Mouse (Mus musculus): ENCODE data around the gene Lrrc8b. TPM values are rescaled to one million over a fixed set of nuclear protein-coding genes. Genes with fewer than 3 reads are reported as not detected.

Gene Lrrc8b
- polyA plus RNA-seq, 1 experiment from 2014 or later = 28.5 TPM

DNA sequence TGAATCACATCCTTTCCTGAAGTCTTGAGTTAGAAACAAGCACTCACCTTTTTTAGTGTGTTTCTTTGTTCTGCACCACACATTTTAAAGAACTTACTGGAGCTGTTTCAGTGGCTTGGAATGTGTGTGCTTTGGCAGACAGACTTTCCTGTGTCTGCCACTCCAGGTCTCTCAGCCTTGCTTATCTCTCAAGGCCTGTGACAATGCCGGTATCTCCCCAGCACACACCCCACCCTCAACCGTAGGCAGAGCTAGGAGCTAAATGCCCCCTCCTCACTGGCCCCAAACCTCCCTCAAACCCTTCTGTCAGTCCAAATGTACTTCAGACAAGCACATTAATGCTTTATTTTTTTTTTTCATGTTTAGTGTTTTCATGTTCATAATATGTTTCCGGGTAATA lies 107.9 kb downstream of the Lrrc8b start:
- ATAC-seq (ENCODE audit: low FRiP score, low TSS enrichment) (no peak), DNase-seq (no peak)
- H3K4me2 ChIP-seq (ENCODE audit: low read length) = no peak overlapping the region
- no peak overlapping the region for H3K27ac ChIP-seq (replicated peaks; ENCODE audit: low read depth, low read length)
- H3K4me1 ChIP-seq (ENCODE audit: control insufficient read depth, insufficient read depth, low read length) = peaks cover 7% of the 10 kb centered on the region
- no peaks in the 10 kb centered on the region for H3K36me3 ChIP-seq (ENCODE audit: control insufficient read depth, insufficient read depth, low read length)
- no peak overlapping the region for H3K9ac ChIP-seq (replicated peaks; ENCODE audit: low read length)
- no peaks in the 10 kb centered on the region for H3K9me3 ChIP-seq (ENCODE audit: control insufficient read depth, low read length)
- no peaks in the 10 kb centered on the region for H3K27me3 ChIP-seq (ENCODE audit: control insufficient read depth, insufficient read depth, low read length)
- no peak overlapping the region for H3K4me3 ChIP-seq (replicated peaks; ENCODE audit: low read depth, low read length)
- WGBS = 78% methylated on average over 3 of the region's 3 CpGs

GRCm38 (mm10) chr5:105525004-105525403 lies 109.4 kb downstream of the Lrrc8b start:
- H3K27me3 ChIP-seq (ENCODE audit: control insufficient read depth, insufficient read depth, low read length) = no peaks in the 10 kb centered on the region

GRCm38 (mm10) chr5:105526107-105526645 lies 110.6 kb downstream of the Lrrc8b start:
- no peak overlapping the region for H3K4me3 ChIP-seq (replicated peaks; ENCODE audit: low read depth, low read length)
- no peak for DNase-seq
- no peak overlapping the region for H3K27ac ChIP-seq (replicated peaks; ENCODE audit: low read depth, low read length)
- no peak overlapping the region for H3K9ac ChIP-seq (replicated peaks; ENCODE audit: low read length)
- WGBS = 93% methylated on average over 4 of the region's 4 CpGs
- no peak for ATAC-seq (ENCODE audit: low FRiP score, low TSS enrichment)
- no peaks in the 10 kb centered on the region for H3K36me3 ChIP-seq (ENCODE audit: control insufficient read depth, insufficient read depth, low read length)
- no peaks in the 10 kb centered on the region for H3K27me3 ChIP-seq (ENCODE audit: control insufficient read depth, insufficient read depth, low read length)
- H3K4me2 ChIP-seq (ENCODE audit: low read length) = no peak overlapping the region
- peaks cover 1% of the 10 kb centered on the region; the same call in 1 of the 2 replicates for H3K4me1 ChIP-seq (ENCODE audit: control insufficient read depth, insufficient read depth, low read length)
- H3K9me3 ChIP-seq (ENCODE audit: control insufficient read depth, low read length) = no peaks in the 10 kb centered on the region

More at GRCm38 (mm10) chr5:105525004-105525403, 109.4 kb downstream of the Lrrc8b start:
- Histone ChIP-seq H3K9ac (replicated peaks; ENCODE audit: low read length) (no peak overlapping the region), H3K4me2 (ENCODE audit: low read length) (no peak overlapping the region), H3K36me3 (ENCODE audit: control insufficient read depth, insufficient read depth, low read length) (no peaks in the 10 kb centered on the region), H3K27ac (replicated peaks; ENCODE audit: low read depth, low read length) (no peak overlapping the region), H3K4me3 (replicated peaks; ENCODE audit: low read depth, low read length) (no peak overlapping the region), H3K4me1 (ENCODE audit: control insufficient read depth, insufficient read depth, low read length) (peaks cover 7% of the 10 kb centered on the region), H3K9me3 (ENCODE audit: control insufficient read depth, low read length) (no peaks in the 10 kb centered on the region)
- 94% methylated on average over 12 of the region's 12 CpGs for WGBS
- DNase-seq = no peak
- no peak for ATAC-seq (ENCODE audit: low FRiP score, low TSS enrichment)

- H3K4me1 ChIP-seq (ENCODE audit: control insufficient read depth, insufficient read depth, low read length) = no peaks in the 10 kb centered on the region
- no peaks in the 10 kb centered on the region for H3K27me3 ChIP-seq (ENCODE audit: control insufficient read depth, insufficient read depth, low read length)
- no peak overlapping the region for H3K9ac ChIP-seq (replicated peaks; ENCODE audit: low read length)
- H3K4me2 ChIP-seq (ENCODE audit: low read length) = no peak overlapping the region
- DNase-seq (no peak), ATAC-seq (ENCODE audit: low FRiP score, low TSS enrichment) (no peak)
- no peaks in the 10 kb centered on the region for H3K9me3 ChIP-seq (ENCODE audit: control insufficient read depth, low read length)
- no peaks in the 10 kb centered on the region for H3K36me3 ChIP-seq (ENCODE audit: control insufficient read depth, insufficient read depth, low read length)
- H3K4me3 ChIP-seq (replicated peaks; ENCODE audit: low read depth, low read length) = no peak overlapping the region
- 92% methylated on average over 9 of the region's 9 CpGs for WGBS
- no peak overlapping the region for H3K27ac ChIP-seq (replicated peaks; ENCODE audit: low read depth, low read length)
Measured at GRCm38 (mm10) chr5:105526766-105527165, 111.2 kb downstream of the Lrrc8b start.

- Histone ChIP-seq H3K4me2 (ENCODE audit: low read length) (no peak overlapping the region), H3K36me3 (ENCODE audit: control insufficient read depth, insufficient read depth, low read length) (no peaks in the 10 kb centered on the region), H3K27me3 (ENCODE audit: control insufficient read depth, insufficient read depth, low read length) (no peaks in the 10 kb centered on the region), H3K4me3 (replicated peaks; ENCODE audit: low read depth, low read length) (no peak overlapping the region), H3K9ac (replicated peaks; ENCODE audit: low read length) (no peak overlapping the region), H3K4me1 (ENCODE audit: control insufficient read depth, insufficient read depth, low read length) (no peaks in the 10 kb centered on the region), H3K9me3 (ENCODE audit: control insufficient read depth, low read length) (no peaks in the 10 kb centered on the region), H3K27ac (replicated peaks; ENCODE audit: low read depth, low read length) (no peak overlapping the region)
- DNase-seq = no peak
- 94% methylated on average over 23 of the region's 23 CpGs for WGBS
- no peak for ATAC-seq (ENCODE audit: low FRiP score, low TSS enrichment)
Measured at GRCm38 (mm10) chr5:105527477-105528331, 112.1 kb downstream of the Lrrc8b start.

- no peak overlapping the region for H3K4me3 ChIP-seq (replicated peaks; ENCODE audit: low read depth, low read length)
- H3K9me3 ChIP-seq (ENCODE audit: control insufficient read depth, low read length) = no peaks in the 10 kb centered on the region
- 87% methylated on average over 6 of the region's 6 CpGs for WGBS
- H3K27me3 ChIP-seq (ENCODE audit: control insufficient read depth, insufficient read depth, low read length) = no peaks in the 10 kb centered on the region
- H3K4me2 ChIP-seq (ENCODE audit: low read length) = no peak overlapping the region
- H3K4me1 ChIP-seq (ENCODE audit: control insufficient read depth, insufficient read depth, low read length) = no peaks in the 10 kb centered on the region
- DNase-seq (no peak), ATAC-seq (ENCODE audit: low FRiP score, low TSS enrichment) (no peak)
- no peaks in the 10 kb centered on the region for H3K36me3 ChIP-seq (ENCODE audit: control insufficient read depth, insufficient read depth, low read length)
- no peak overlapping the region for H3K27ac ChIP-seq (replicated peaks; ENCODE audit: low read depth, low read length)
- H3K9ac ChIP-seq (replicated peaks; ENCODE audit: low read length) = no peak overlapping the region
Measured at GRCm38 (mm10) chr5:105530576-105530975, 115.0 kb downstream of the Lrrc8b start.

GRCm38 (mm10) chr5:105535186-105535585 lies 119.6 kb downstream of the Lrrc8b start:
- DNase-seq (no peak), ATAC-seq (ENCODE audit: low FRiP score, low TSS enrichment) (no peak)
- WGBS = 93% methylated on average over 3 of the region's 3 CpGs
- Histone ChIP-seq H3K27ac (replicated peaks; ENCODE audit: low read depth, low read length) (no peak overlapping the region), H3K9me3 (ENCODE audit: control insufficient read depth, low read length) (no peaks in the 10 kb centered on the region), H3K36me3 (ENCODE audit: control insufficient read depth, insufficient read depth, low read length) (no peaks in the 10 kb centered on the region), H3K27me3 (ENCODE audit: control insufficient read depth, insufficient read depth, low read length) (no peaks in the 10 kb centered on the region), H3K4me2 (ENCODE audit: low read length) (no peak overlapping the region), H3K4me1 (ENCODE audit: control insufficient read depth, insufficient read depth, low read length) (no peaks in the 10 kb centered on the region), H3K9ac (replicated peaks; ENCODE audit: low read length) (no peak overlapping the region), H3K4me3 (replicated peaks; ENCODE audit: low read depth, low read length) (no peak overlapping the region)

- Histone ChIP-seq H3K9me3 (ENCODE audit: control insufficient read depth, low read length) (no peaks in the 10 kb centered on the region), H3K4me2 (ENCODE audit: low read length) (no peak overlapping the region), H3K27ac (replicated peaks; ENCODE audit: low read depth, low read length) (no peak overlapping the region), H3K36me3 (ENCODE audit: control insufficient read depth, insufficient read depth, low read length) (no peaks in the 10 kb centered on the region), H3K4me3 (replicated peaks; ENCODE audit: low read depth, low read length) (no peak overlapping the region), H3K9ac (replicated peaks; ENCODE audit: low read length) (no peak overlapping the region), H3K4me1 (ENCODE audit: control insufficient read depth, insufficient read depth, low read length) (no peaks in the 10 kb centered on the region), H3K27me3 (ENCODE audit: control insufficient read depth, insufficient read depth, low read length) (no peaks in the 10 kb centered on the region)
- DNase-seq = no peak
- ATAC-seq (ENCODE audit: low FRiP score, low TSS enrichment) = no peak
- 100% methylated on average over 2 of the region's 2 CpGs for WGBS
Measured at GRCm38 (mm10) chr5:105536172-105536571, 120.6 kb downstream of the Lrrc8b start.

Data from midbrain, embryonic 14.5 days (tissue).